Mouse (Mus musculus) brain, embryonic 14.5 days (tissue): Measurements from ENCODE around the gene Ifih1.

ENCODE experiments used
- CTCF ChIP-seq: fragments of 200-500 bp; IDR thresholded peaks from 2 replicates; pipeline ENCODE4 v1.5.1; 2012; ENCODE audit warnings: inconsistent platforms, mild to moderate bottlenecking, moderate library complexity, borderline replicate concordance; ENCODE audit not compliant: insufficient read depth, insufficient read length; ENCODE audit errors: extremely low read depth
- POLR2A ChIP-seq: fragments of 200-500 bp; IDR thresholded peaks from 2 replicates; pipeline ENCODE4 v1.6.1; 2012; ENCODE audit warnings: mild to moderate bottlenecking, inconsistent platforms, borderline replicate concordance; ENCODE audit not compliant: poor library complexity, insufficient read depth, insufficient read length, severe bottlenecking; ENCODE audit errors: extremely low read depth

DNA sequence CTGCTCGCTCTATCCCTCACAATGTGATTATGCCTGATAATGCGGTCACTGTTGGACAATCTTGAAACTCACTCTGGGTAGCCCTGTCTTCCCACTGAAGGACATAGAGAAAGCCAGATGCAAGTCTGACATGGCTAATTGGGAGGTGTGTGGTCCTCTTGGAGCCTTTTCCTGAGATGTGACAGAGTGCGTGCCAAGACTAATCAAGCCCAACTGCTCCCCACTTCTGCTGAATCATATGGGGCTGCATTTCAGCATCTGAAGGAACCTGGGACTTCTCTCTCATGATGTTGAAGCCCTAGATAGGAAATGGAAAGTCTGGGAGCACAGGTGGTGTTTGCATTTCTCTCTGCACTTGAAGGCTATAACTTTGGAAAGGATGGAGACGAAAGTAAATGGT is 32.9 kb downstream of the Ifih1 start:
- no peak for TF ChIP-seq CTCF
- no peak for TF ChIP-seq POLR2A
